Mouse (Mus musculus) monocyte, adult 5-6 weeks (primary cell): Measurements from ENCODE around the gene AI837181. TPM values are rescaled to one million over a fixed set of nuclear protein-coding genes. Genes with fewer than 3 reads are reported as not detected.

ENCODE experiments used
- ATAC-seq: fragments of 153-309, 156-312 bp; replicated peaks from 2 replicates; pipeline ENCODE4 v1.8.0; 2017; ENCODE audit warnings: mild to moderate bottlenecking; ENCODE audit not compliant: low TSS enrichment, insufficient number of reproducible peaks, severe bottlenecking, poor library complexity, low FRiP score
- total RNA-seq: library from RNA; stranded (forward); fragments of 200-1000, 200-491, 200-594 nt; gene quantifications from 3 replicates; pipeline ENCODE4 v1.2.3, GENCODE M21; 2017

AI837181 gene
- total RNA-seq, 1 experiment from 2014 or later = 14.0 TPM

DNA sequence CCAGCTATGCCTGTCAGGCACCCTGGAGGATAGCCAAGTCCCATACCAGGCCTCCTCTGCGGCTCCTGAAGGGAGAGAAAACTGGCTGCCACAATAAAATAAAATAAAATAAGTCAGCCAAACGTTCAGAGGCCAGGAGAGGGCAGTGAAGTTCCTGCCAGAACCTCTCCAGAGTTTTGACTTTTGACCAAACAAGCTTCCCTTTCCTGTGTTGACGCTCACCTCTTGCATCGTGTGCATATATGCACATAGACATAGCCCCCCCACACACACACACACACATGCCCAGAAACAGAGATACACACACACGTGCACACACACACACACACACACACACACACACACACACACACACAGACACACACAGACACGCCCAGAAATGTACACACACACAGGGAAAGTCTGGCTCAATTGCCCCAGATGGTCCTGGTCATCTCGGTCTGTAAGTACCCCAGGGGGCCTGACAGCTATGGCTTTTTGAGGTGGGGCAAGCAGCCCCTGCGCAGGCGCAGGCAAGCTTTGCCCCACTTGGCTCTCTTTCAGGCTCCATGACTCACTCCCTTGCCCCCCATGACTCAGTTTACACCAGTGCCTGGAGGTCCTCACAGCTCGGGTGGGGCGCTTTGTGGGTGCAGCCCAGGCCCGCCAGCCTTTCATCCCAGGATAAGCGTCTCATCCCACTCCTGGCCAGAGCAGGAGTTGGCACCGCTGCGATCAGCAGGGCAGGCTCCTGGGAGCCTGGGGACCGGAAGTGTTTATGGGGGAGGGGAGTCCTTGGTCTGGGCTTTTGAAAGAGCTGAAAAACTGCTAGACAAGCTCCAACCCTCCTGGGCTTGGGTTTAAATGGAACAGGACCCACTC lies 8.3 kb downstream of the AI837181 start:
- ATAC-seq = peak; percentile 81

GRCm38 (mm10) chr19:5433951-5434350 lies 9.0 kb downstream of the AI837181 start:
- no peak for ATAC-seq

GRCm38 (mm10) chr19:5444371-5444908 lies 19.5 kb downstream of the AI837181 start:
- ATAC-seq = peak; percentile 36; the same call in 1 of the 2 replicates

DNA sequence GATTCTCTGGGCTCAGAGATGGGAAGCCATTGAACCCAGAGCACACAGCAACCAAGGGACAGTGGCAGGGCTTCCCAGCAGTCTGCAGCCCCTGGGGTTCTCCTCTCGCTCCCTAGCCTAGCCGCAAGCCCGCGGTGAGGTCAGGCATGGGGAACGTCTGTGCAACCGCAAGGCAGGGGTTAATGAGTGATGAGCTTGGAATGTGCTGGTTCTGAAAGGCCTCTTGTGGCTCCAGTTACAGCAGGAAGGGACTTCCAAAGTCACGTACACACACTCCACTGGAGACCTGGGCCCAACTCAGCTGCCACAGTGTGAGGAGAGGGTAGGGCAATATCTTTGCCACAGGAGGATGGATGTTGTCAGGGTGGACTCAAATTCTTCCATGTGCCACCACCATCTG lies 20.0 kb downstream of the AI837181 start:
- no peak for ATAC-seq

DNA sequence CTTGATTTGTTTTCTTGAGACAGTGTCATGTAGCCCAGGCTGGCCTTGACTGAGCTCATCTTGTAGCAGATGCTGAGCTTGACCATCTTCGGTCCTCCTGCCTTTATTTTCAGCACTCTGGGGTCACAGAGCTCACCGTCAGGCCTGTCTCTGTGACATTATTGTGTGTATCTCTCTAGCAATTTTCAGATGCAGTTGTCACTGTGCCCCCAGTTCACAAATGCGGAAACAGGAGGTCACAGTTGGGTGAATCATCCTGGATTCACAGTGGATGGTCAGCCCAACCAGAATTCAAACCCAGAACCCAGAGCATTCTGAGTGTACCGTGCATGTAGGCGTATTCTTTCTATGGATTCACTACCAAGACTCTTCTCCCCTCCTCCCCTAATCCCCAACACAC lies 20.8 kb downstream of the AI837181 start:
- no peak for ATAC-seq

- peak; percentile 64 for ATAC-seq
These were observed 22.8 kb downstream of the AI837181 start, which contains the start of gene Fosl1 for GRCm38 (mm10) chr19:5447515-5448353. Gene Fosl1, plus strand, starts transcription at chr19:5447547.

- peak; percentile 29; the same call in 1 of the 2 replicates for ATAC-seq
These were observed 23.6 kb downstream of the AI837181 start for GRCm38 (mm10) chr19:5448354-5449150.

DNA sequence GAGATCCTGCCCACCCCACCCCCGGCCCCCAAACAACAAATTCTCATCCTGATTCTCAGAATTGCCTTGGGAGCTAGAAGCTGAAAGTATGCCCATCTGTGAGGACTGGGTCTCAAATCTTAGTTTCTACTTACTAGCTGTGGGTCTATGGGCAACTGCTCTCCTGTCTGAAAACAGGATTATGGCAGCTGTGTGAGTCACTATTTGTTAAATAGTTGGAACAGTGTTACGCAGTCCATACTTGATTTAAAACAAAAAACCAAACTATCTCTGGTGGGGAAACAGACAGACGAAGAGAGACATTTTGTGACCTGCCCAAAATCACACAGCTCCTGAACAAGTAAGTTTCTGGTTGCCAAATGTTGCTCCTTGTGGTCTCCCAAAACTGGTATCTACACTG lies 24.7 kb downstream of the AI837181 start:
- ATAC-seq = no peak

- no peak for ATAC-seq
These were observed 26.8 kb downstream of the AI837181 start for GRCm38 (mm10) chr19:5451766-5452165.

GRCm38 (mm10) chr19:5455037-5455436 lies 30.1 kb downstream of the AI837181 start:
- ATAC-seq = no peak

DNA sequence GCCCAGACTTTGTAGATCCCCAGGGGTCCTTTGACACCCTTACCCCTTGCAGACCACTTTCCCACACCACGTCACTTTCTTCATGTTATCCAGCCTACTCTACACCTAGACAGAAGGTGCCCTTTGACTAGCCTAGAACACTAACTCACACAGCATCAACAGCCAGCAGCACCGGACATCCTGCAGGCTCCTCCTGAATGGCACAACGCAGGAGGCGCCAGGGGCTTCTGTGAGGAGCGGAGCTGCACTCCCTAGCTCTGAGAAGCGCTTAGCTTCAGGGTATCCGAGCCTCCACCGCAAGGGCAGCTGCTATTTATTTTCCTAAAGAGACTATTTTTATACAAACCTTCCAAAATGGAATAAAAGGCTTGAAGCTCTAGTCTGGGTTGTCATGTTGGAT lies 30.6 kb downstream of the AI837181 start:
- no peak for ATAC-seq

GRCm38 (mm10) chr19:5456241-5456921 lies 31.4 kb downstream of the AI837181 start:
- no peak for ATAC-seq

GRCm38 (mm10) chr19:5456922-5457745 lies 32.2 kb downstream of the AI837181 start:
- peak; percentile 71 for ATAC-seq

- no peak for ATAC-seq
These were observed 33.0 kb downstream of the AI837181 start, which contains the start of gene Ccdc85b for GRCm38 (mm10) chr19:5457746-5458442. Gene Ccdc85b, minus strand, starts transcription at chr19:5457894.

- no peak for ATAC-seq
These were observed 34.1 kb downstream of the AI837181 start for GRCm38 (mm10) chr19:5459019-5459418.

GRCm38 (mm10) chr19:5459896-5460295 lies 35.0 kb downstream of the AI837181 start:
- no peak for ATAC-seq
